Mouse (Mus musculus) limb, embryonic 13.5 days (tissue): ENCODE data around the gene Tab1. TPM values are rescaled to one million over a fixed set of nuclear protein-coding genes. Genes with fewer than 3 reads are reported as not detected.

Experiments used
- ATAC-seq: fragments of 200-750 bp; cut with Nextera tagmentation; 2 replicates; pipeline ENCODE4 v1.8.0; 2017; ENCODE audit warnings: low read depth, moderate number of reproducible peaks, moderate TSS enrichment; ENCODE audit not compliant: low FRiP score
- H3K27ac ChIP-seq: fragments of 300-500 bp; sonication (generic); 2 replicates; pipeline ENCODE4 v1.5.1; 2015; ENCODE audit warnings: inconsistent platforms, mild to moderate bottlenecking, moderate library complexity
- H3K27me3 ChIP-seq: fragments of 300-500 bp; sonication (generic); 2 replicates; pipeline ENCODE4 v1.6.1; 2015; ENCODE audit warnings: mild to moderate bottlenecking, inconsistent platforms
- H3K36me3 ChIP-seq: fragments of 300-500 bp; sonication (generic); 2 replicates; pipeline ENCODE4 v1.6.1; 2015; ENCODE audit warnings: inconsistent platforms, mild to moderate bottlenecking, moderate library complexity
- H3K4me1 ChIP-seq: fragments of 300-500 bp; sonication (generic); 2 replicates; pipeline ENCODE4 v1.6.1; 2015; ENCODE audit warnings: inconsistent platforms
- H3K4me2 ChIP-seq: fragments of 300-500 bp; sonication (generic); replicated peaks from 2 replicates; pipeline ENCODE4 v1.6.1; 2015; ENCODE audit warnings: inconsistent platforms, mild to moderate bottlenecking, moderate library complexity
- H3K4me3 ChIP-seq: fragments of 300-500 bp; sonication (generic); 2 replicates; pipeline ENCODE4 v1.5.1; 2015; ENCODE audit warnings: moderate library complexity, mild to moderate bottlenecking, inconsistent platforms
- H3K9ac ChIP-seq: fragments of 300-500 bp; sonication (generic); 2 replicates; pipeline ENCODE4 v1.6.1; 2015; ENCODE audit warnings: mild to moderate bottlenecking, inconsistent platforms
- H3K9me3 ChIP-seq: fragments of 300-500 bp; sonication (generic); 2 replicates; pipeline ENCODE4 v1.6.1; 2016; ENCODE audit warnings: inconsistent platforms
- WGBS: fragments of 180-500 bp; shearing (Covaris S2); methylation state at CpG from one replicate; pipeline ENCODE4 v1.1.7; 2015; 5-methylcytosine and 5-hydroxymethylcytosine counted together
- polyA plus RNA-seq: library from polyadenylated mRNA; unstranded; fragments of >200 nt; fragmentation: Nextera tagmentation; extraction: Ambion mirVana; gene quantifications from 2 replicates; pipeline ENCODE4 v1.2.1, GENCODE M21; 2015

The Tab1 gene
- polyA plus RNA-seq, 1 experiment from 2014 or later, result 45.6 TPM

GRCm38 (mm10) chr15:80158707-80159090 lies 25.8 kb downstream of the Tab1 start:
- 37% methylated on average over 4 of the region's 4 CpGs for WGBS

GRCm38 (mm10) chr15:80159286-80159901 lies 26.5 kb downstream of the Tab1 start:
- H3K4me1 ChIP-seq, result peaks cover 21% of the 10 kb centered on the region

More at GRCm38 (mm10) chr15:80158707-80159090, 25.8 kb downstream of the Tab1 start:
- Histone ChIP-seq H3K27me3 (no peaks in the 10 kb centered on the region), H3K4me1 (peaks cover 21% of the 10 kb centered on the region), H3K4me2 (no peak overlapping the region), H3K4me3 (no peak overlapping the region), H3K9me3 (no peaks in the 10 kb centered on the region), H3K36me3 (peaks cover 98% of the 10 kb centered on the region), H3K27ac (peak overlapping the region; percentile 58; the same call in 1 of the 2 replicates), H3K9ac (peak overlapping the region; percentile 26)
- no peak for ATAC-seq

GRCm38 (mm10) chr15:80160223-80160622 lies 27.3 kb downstream of the Tab1 start:
- Histone ChIP-seq H3K4me2 (no peak overlapping the region), H3K4me1 (peaks cover 21% of the 10 kb centered on the region), H3K27ac (peak overlapping the region; percentile 58; the same call in 1 of the 2 replicates), H3K4me3 (no peak overlapping the region), H3K36me3 (peaks cover 83% of the 10 kb centered on the region), H3K9ac (no peak overlapping the region), H3K27me3 (no peaks in the 10 kb centered on the region), H3K9me3 (no peaks in the 10 kb centered on the region)
- WGBS, result 91% methylated on average over 13 of the region's 13 CpGs
- ATAC-seq, result no peak

More at GRCm38 (mm10) chr15:80159286-80159901, 26.5 kb downstream of the Tab1 start:
- Histone ChIP-seq H3K27me3 (no peaks in the 10 kb centered on the region), H3K4me2 (0 out of 2 replicates have a peak overlapping the region, but pooled peaks have one; percentile 7), H3K4me3 (no peak overlapping the region), H3K27ac (peak overlapping the region; percentile 58; the same call in 1 of the 2 replicates), H3K9ac (peak overlapping the region; percentile 26), H3K36me3 (peaks cover 91% of the 10 kb centered on the region), H3K9me3 (no peaks in the 10 kb centered on the region)
- 21% methylated on average over 8 of the region's 8 CpGs for WGBS
- peak; percentile 63; the same call in 1 of the 2 replicates for ATAC-seq

- H3K27me3 ChIP-seq, result no peaks in the 10 kb centered on the region
- H3K27ac ChIP-seq, result no peak overlapping the region
- no peaks in the 10 kb centered on the region for H3K9me3 ChIP-seq
- peaks cover 78% of the 10 kb centered on the region for H3K36me3 ChIP-seq
- no peak overlapping the region for H3K4me2 ChIP-seq
- no peak overlapping the region for H3K4me3 ChIP-seq
- no peak overlapping the region; the same call in 1 of the 2 replicates for H3K9ac ChIP-seq
- WGBS, result 87% methylated on average over 4 of the region's 4 CpGs
- no peak for ATAC-seq
- H3K4me1 ChIP-seq, result peaks cover 21% of the 10 kb centered on the region
Measured at GRCm38 (mm10) chr15:80160726-80161125, 27.8 kb downstream of the Tab1 start.

GRCm38 (mm10) chr15:80161199-80161598 lies 28.3 kb downstream of the Tab1 start:
- no peak for ATAC-seq
- WGBS, result 89% methylated on average over 3 of the region's 3 CpGs
- Histone ChIP-seq H3K9ac (no peak overlapping the region), H3K4me3 (no peak overlapping the region), H3K27me3 (no peaks in the 10 kb centered on the region), H3K4me2 (no peak overlapping the region), H3K4me1 (peaks cover 21% of the 10 kb centered on the region), H3K9me3 (no peaks in the 10 kb centered on the region), H3K36me3 (peaks cover 73% of the 10 kb centered on the region), H3K27ac (no peak overlapping the region)

- no peak overlapping the region for H3K4me2 ChIP-seq
- peaks cover 21% of the 10 kb centered on the region for H3K4me1 ChIP-seq
- no peak overlapping the region for H3K27ac ChIP-seq
- ATAC-seq, result no peak
- no peaks in the 10 kb centered on the region for H3K27me3 ChIP-seq
- peaks cover 61% of the 10 kb centered on the region for H3K36me3 ChIP-seq
- H3K9me3 ChIP-seq, result no peaks in the 10 kb centered on the region
- no peak overlapping the region for H3K4me3 ChIP-seq
- 88% methylated on average over 4 of the region's 4 CpGs for WGBS
- H3K9ac ChIP-seq, result no peak overlapping the region
Measured at GRCm38 (mm10) chr15:80162401-80162964, 29.6 kb downstream of the Tab1 start.

GRCm38 (mm10) chr15:80163274-80163673 lies 30.3 kb downstream of the Tab1 start:
- WGBS, result 87% methylated on average over 11 of the region's 11 CpGs
- H3K4me3 ChIP-seq, result no peak overlapping the region
- ATAC-seq, result no peak
- peaks cover 19% of the 10 kb centered on the region for H3K4me1 ChIP-seq
- no peaks in the 10 kb centered on the region for H3K9me3 ChIP-seq
- H3K9ac ChIP-seq, result no peak overlapping the region
- no peaks in the 10 kb centered on the region for H3K27me3 ChIP-seq
- no peak overlapping the region for H3K27ac ChIP-seq
- peaks cover 53% of the 10 kb centered on the region for H3K36me3 ChIP-seq
- H3K4me2 ChIP-seq, result no peak overlapping the region

GRCm38 (mm10) chr15:80163716-80164115 lies 30.8 kb downstream of the Tab1 start:
- no peak for ATAC-seq
- 90% methylated on average over 4 of the region's 4 CpGs for WGBS
- Histone ChIP-seq H3K4me1 (peaks cover 15% of the 10 kb centered on the region), H3K27me3 (no peaks in the 10 kb centered on the region), H3K9ac (no peak overlapping the region), H3K4me2 (no peak overlapping the region), H3K9me3 (no peaks in the 10 kb centered on the region), H3K36me3 (peaks cover 48% of the 10 kb centered on the region), H3K27ac (no peak overlapping the region), H3K4me3 (no peak overlapping the region)

GRCm38 (mm10) chr15:80165396-80165795 lies 32.5 kb downstream of the Tab1 start:
- WGBS, result 56% methylated on average over 5 of the region's 5 CpGs
- H3K36me3 ChIP-seq, result peaks cover 31% of the 10 kb centered on the region
- H3K4me1 ChIP-seq, result no peaks in the 10 kb centered on the region
- ATAC-seq, result no peak
- no peak overlapping the region for H3K4me3 ChIP-seq
- H3K27me3 ChIP-seq, result no peaks in the 10 kb centered on the region
- no peak overlapping the region for H3K27ac ChIP-seq
- no peak overlapping the region for H3K9ac ChIP-seq
- H3K4me2 ChIP-seq, result no peak overlapping the region
- H3K9me3 ChIP-seq, result no peaks in the 10 kb centered on the region

GRCm38 (mm10) chr15:80169484-80169883 lies 36.6 kb downstream of the Tab1 start:
- 100% methylated on average over 1 of the region's 1 CpGs for WGBS
- ATAC-seq, result no peak
- no peak overlapping the region for H3K9ac ChIP-seq

GRCm38 (mm10) chr15:80170357-80170756 lies 37.4 kb downstream of the Tab1 start:
- Histone ChIP-seq H3K4me1 (peaks cover 31% of the 10 kb centered on the region), H3K36me3 (no peaks in the 10 kb centered on the region), H3K9me3 (no peaks in the 10 kb centered on the region), H3K27me3 (no peaks in the 10 kb centered on the region), H3K9ac (no peak overlapping the region), H3K4me3 (no peak overlapping the region), H3K27ac (no peak overlapping the region), H3K4me2 (no peak overlapping the region)
- no peak for ATAC-seq
- WGBS, result 53% methylated on average over 4 of the region's 4 CpGs

More at GRCm38 (mm10) chr15:80169484-80169883, 36.6 kb downstream of the Tab1 start:
- H3K27ac ChIP-seq, result no peak overlapping the region
- peaks cover 22% of the 10 kb centered on the region for H3K4me1 ChIP-seq
- no peaks in the 10 kb centered on the region for H3K36me3 ChIP-seq
- no peaks in the 10 kb centered on the region for H3K27me3 ChIP-seq
- H3K4me2 ChIP-seq, result no peak overlapping the region
- no peaks in the 10 kb centered on the region for H3K9me3 ChIP-seq
- H3K4me3 ChIP-seq, result no peak overlapping the region

- WGBS, result 5% methylated on average over 8 of the region's 8 CpGs
- Histone ChIP-seq H3K9ac (no peak overlapping the region), H3K36me3 (no peaks in the 10 kb centered on the region), H3K4me1 (peaks cover 35% of the 10 kb centered on the region), H3K27me3 (no peaks in the 10 kb centered on the region), H3K27ac (no peak overlapping the region), H3K4me3 (peak overlapping the region; percentile 7; the same call in 1 of the 2 replicates), H3K9me3 (no peaks in the 10 kb centered on the region), H3K4me2 (peak overlapping the region; percentile 27)
- ATAC-seq, result no peak
Measured at GRCm38 (mm10) chr15:80171286-80171685, 38.4 kb downstream of the Tab1 start.
